Comparison of ENCODE assay signal across 27 mouse cellular contexts in genomic region chr9:96678611-96679010, GRCm38 (mm10).
"Had no signal": no experiment of that assay in that cellular context is flagged by ENCODE, and none has a peak within 500 bp of the region (broad histone marks: within the 10 kb centered on the region; RNA-seq: fewer than 3 reads in every experiment).

No protein-coding gene starts in this region.

- H3K9me3 ChIP-seq: heart, embryonic 13.5 days; heart, embryonic 15.5 days; hindbrain, embryonic 10.5 days; hindbrain, embryonic 12.5 days; kidney, embryonic 15.5 days; limb, embryonic 13.5 days; limb, embryonic 15.5 days; liver, embryonic 12.5 days had no signal

- ATAC-seq: hindbrain, embryonic 16.5 days; intestine, embryonic 16.5 days; liver, embryonic 12.5 days had no signal

- H3K27me3 ChIP-seq: heart, embryonic 13.5 days; heart, embryonic 15.5 days; hindbrain, embryonic 12.5 days; kidney, embryonic 15.5 days; limb, embryonic 13.5 days; limb, embryonic 15.5 days; liver, embryonic 12.5 days had no signal

- H3K36me3 ChIP-seq: hindbrain, embryonic 10.5 days; hindbrain, embryonic 12.5 days; limb, embryonic 13.5 days; liver, embryonic 12.5 days had no signal

- H3K9ac ChIP-seq: heart, embryonic 13.5 days; heart, embryonic 15.5 days; hindbrain, embryonic 12.5 days; hindbrain, embryonic 14.5 days; kidney, embryonic 15.5 days; limb, embryonic 13.5 days; limb, embryonic 15.5 days; liver, embryonic 12.5 days; liver, embryonic 14.5 days had no signal

- H3K4me1 ChIP-seq: heart, embryonic 15.5 days; hindbrain, embryonic 10.5 days; hindbrain, embryonic 12.5 days; kidney, embryonic 15.5 days; limb, embryonic 13.5 days; limb, embryonic 15.5 days; liver, embryonic 12.5 days had no signal

- H3K4me3 ChIP-seq: gastrocnemius, adult 2 months; heart, adult 2 months; heart, embryonic 13.5 days; heart, embryonic 15.5 days; hindbrain, embryonic 10.5 days; hindbrain, embryonic 12.5 days; kidney, embryonic 15.5 days; limb, embryonic 13.5 days; limb, embryonic 15.5 days; liver, embryonic 12.5 days had no signal

- H3K27ac ChIP-seq: gastrocnemius, adult 2 months; heart, adult 2 months; heart, embryonic 13.5 days; heart, embryonic 15.5 days; hindbrain, embryonic 10.5 days; hindbrain, embryonic 12.5 days; hindbrain, embryonic 14.5 days; kidney, embryonic 15.5 days; kidney, postnatal 0 days; limb, embryonic 13.5 days; limb, embryonic 15.5 days; liver, embryonic 12.5 days; liver, embryonic 14.5 days had no signal

- DNase-seq: gastrocnemius, adult 2 months; gastrocnemius, postnatal 10 days; gastrocnemius, postnatal 25 days; heart, adult 2 months; heart, postnatal 14 days; heart, postnatal 4 days; kidney, adult 11 months; kidney, adult 2 months; kidney, adult 9 months; kidney, postnatal 14 days; kidney, postnatal 36 days; layer of hippocampus, adult 9-11 months; layer of hippocampus, postnatal 36 days; left cerebral cortex, postnatal 4 days had no signal
